Mouse (Mus musculus): ENCODE results near the gene 4932438A13Rik.
A peak's percentile ranks its signal among the peaks of the same experiment; 100 is the strongest.

The 4932438A13Rik gene

DNA sequence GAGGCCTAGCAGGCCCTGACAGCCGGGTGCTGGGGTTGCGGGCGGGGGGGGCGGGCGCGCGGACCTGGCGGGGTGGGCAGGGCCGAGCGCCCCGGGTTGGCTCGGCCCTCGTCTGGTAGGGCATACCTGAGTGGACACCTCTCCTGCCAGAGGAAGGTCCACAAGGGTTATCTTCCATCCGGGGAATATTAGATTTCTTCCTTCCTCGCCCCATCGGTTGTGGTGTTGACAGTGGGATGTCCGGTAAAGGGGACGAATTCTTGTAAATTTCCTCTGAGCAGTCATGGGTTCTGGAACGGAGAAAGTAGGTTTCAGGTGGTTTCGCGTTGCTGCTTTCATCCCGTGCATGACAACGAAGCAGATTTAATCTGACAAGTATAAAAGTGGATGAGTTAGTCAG is 523 bp downstream of the 4932438A13Rik start:
- Histone ChIP-seq H3K36me3 (ENCODE audit: insufficient read depth, low read length) (peaks cover 13% of the 10 kb centered on the region), H3K4me1 (replicated peaks; ENCODE audit: low read depth, low read length) (peaks cover 3% of the 10 kb centered on the region; the same call in 1 of the 2 replicates), H3K4me3 (replicated peaks; ENCODE audit: low read length) (peak overlapping the region; percentile 87), H3K9me3 (ENCODE audit: low read length) (0 out of 2 replicates have a peak, but pooled peaks cover 6% of the 10 kb centered on the region), H3K27me3 (ENCODE audit: insufficient read depth, low read length) (no peaks in the 10 kb centered on the region)
- no peak for TF ChIP-seq POU5F1 (IDR thresholded peaks at IDR 0.05; ENCODE audit: borderline replicate concordance, low read length)
- no peak for TF ChIP-seq CTCF (conservative IDR thresholded peaks at IDR 0.05; ENCODE audit: low read length)
- TF ChIP-seq NANOG (IDR thresholded peaks at IDR 0.05; ENCODE audit: borderline replicate concordance, low read length), result no peak

- Histone ChIP-seq H3K27me3 (ENCODE audit: insufficient read depth, low read length) (no peaks in the 10 kb centered on the region), H3K4me1 (replicated peaks; ENCODE audit: low read depth, low read length) (peaks cover 3% of the 10 kb centered on the region; the same call in 1 of the 2 replicates), H3K36me3 (ENCODE audit: insufficient read depth, low read length) (peaks cover 13% of the 10 kb centered on the region), H3K4me3 (replicated peaks; ENCODE audit: low read length) (peak overlapping the region; percentile 87), H3K9me3 (ENCODE audit: low read length) (0 out of 2 replicates have a peak, but pooled peaks cover 3% of the 10 kb centered on the region)
- no peak for TF ChIP-seq NANOG (IDR thresholded peaks at IDR 0.05; ENCODE audit: borderline replicate concordance, low read length)
- no peak for TF ChIP-seq CTCF (conservative IDR thresholded peaks at IDR 0.05; ENCODE audit: low read length)
- no peak for TF ChIP-seq POU5F1 (IDR thresholded peaks at IDR 0.05; ENCODE audit: borderline replicate concordance, low read length)
Measured at GRCm38 (mm10) chr3:36863881-36864280, 977 bp downstream of the 4932438A13Rik start.

- Histone ChIP-seq H3K36me3 (ENCODE audit: insufficient read depth, low read length) (peaks cover 13% of the 10 kb centered on the region), H3K27me3 (ENCODE audit: insufficient read depth, low read length) (no peaks in the 10 kb centered on the region), H3K9me3 (ENCODE audit: low read length) (no peaks in the 10 kb centered on the region), H3K4me1 (replicated peaks; ENCODE audit: low read depth, low read length) (peaks cover 3% of the 10 kb centered on the region; the same call in 1 of the 2 replicates), H3K4me3 (replicated peaks; ENCODE audit: low read length) (no peak overlapping the region)
- TF ChIP-seq POU5F1 (IDR thresholded peaks at IDR 0.05; ENCODE audit: borderline replicate concordance, low read length), result no peak
- no peak for TF ChIP-seq CTCF (conservative IDR thresholded peaks at IDR 0.05; ENCODE audit: low read length)
- TF ChIP-seq NANOG (IDR thresholded peaks at IDR 0.05; ENCODE audit: borderline replicate concordance, low read length), result no peak
Measured at GRCm38 (mm10) chr3:36864466-36864865, 1.6 kb downstream of the 4932438A13Rik start.

- Histone ChIP-seq H3K4me3 (replicated peaks; ENCODE audit: low read length) (no peak overlapping the region), H3K27me3 (ENCODE audit: insufficient read depth, low read length) (no peaks in the 10 kb centered on the region), H3K36me3 (ENCODE audit: insufficient read depth, low read length) (peaks cover 12% of the 10 kb centered on the region; the same call in 1 of the 2 replicates), H3K4me1 (replicated peaks; ENCODE audit: low read depth, low read length) (no peaks in the 10 kb centered on the region), H3K9me3 (ENCODE audit: low read length) (no peaks in the 10 kb centered on the region)
- TF ChIP-seq CTCF (conservative IDR thresholded peaks at IDR 0.05; ENCODE audit: low read length) (no peak), POU5F1 (IDR thresholded peaks at IDR 0.05; ENCODE audit: borderline replicate concordance, low read length) (no peak), NANOG (IDR thresholded peaks at IDR 0.05; ENCODE audit: borderline replicate concordance, low read length) (no peak)
Measured at GRCm38 (mm10) chr3:36905372-36905771, 42.5 kb downstream of the 4932438A13Rik start.

- H3K4me1 ChIP-seq (replicated peaks; ENCODE audit: low read depth, low read length), result no peaks in the 10 kb centered on the region
- peaks cover 5% of the 10 kb centered on the region; the same call in 1 of the 2 replicates for H3K9me3 ChIP-seq (ENCODE audit: low read length)
- 0 out of 2 replicates have a peak, but pooled peaks cover 7% of the 10 kb centered on the region for H3K36me3 ChIP-seq (ENCODE audit: insufficient read depth, low read length)
- H3K27me3 ChIP-seq (ENCODE audit: insufficient read depth, low read length), result no peaks in the 10 kb centered on the region
- TF ChIP-seq CTCF (conservative IDR thresholded peaks at IDR 0.05; ENCODE audit: low read length), result no peak
- no peak for TF ChIP-seq POU5F1 (IDR thresholded peaks at IDR 0.05; ENCODE audit: borderline replicate concordance, low read length)
- no peak for TF ChIP-seq NANOG (IDR thresholded peaks at IDR 0.05; ENCODE audit: borderline replicate concordance, low read length)
- H3K4me3 ChIP-seq (replicated peaks; ENCODE audit: low read length), result no peak overlapping the region
Measured at GRCm38 (mm10) chr3:36917832-36918231, 54.9 kb downstream of the 4932438A13Rik start.

- no peak for TF ChIP-seq CTCF (conservative IDR thresholded peaks at IDR 0.05; ENCODE audit: low read length)
- TF ChIP-seq NANOG (IDR thresholded peaks at IDR 0.05; ENCODE audit: borderline replicate concordance, low read length), result no peak
- TF ChIP-seq POU5F1 (IDR thresholded peaks at IDR 0.05; ENCODE audit: borderline replicate concordance, low read length), result no peak
Measured at GRCm38 (mm10) chr3:36918322-36918721, 55.4 kb downstream of the 4932438A13Rik start.

DNA sequence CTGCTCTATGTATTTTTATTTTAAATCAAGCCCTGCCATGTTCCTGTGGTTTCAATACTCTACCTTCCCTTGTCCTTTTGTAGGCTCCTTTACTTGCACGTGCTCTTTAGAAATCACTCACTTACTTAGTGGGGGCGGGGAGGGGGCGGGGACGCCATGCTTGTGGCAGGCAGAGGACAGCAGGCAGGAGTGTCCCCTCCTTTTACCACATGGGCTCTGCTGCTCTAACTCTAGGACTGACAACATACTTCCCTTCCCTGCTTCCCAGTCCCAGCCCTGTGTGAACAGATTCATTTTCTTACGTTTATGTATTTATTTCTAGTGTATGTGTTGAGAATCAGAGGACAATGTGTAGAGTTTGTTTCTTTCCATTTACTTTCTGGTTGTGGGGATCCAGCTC is 78.7 kb downstream of the 4932438A13Rik start:
- no peaks in the 10 kb centered on the region for H3K27me3 ChIP-seq (ENCODE audit: insufficient read depth, low read length)
- H3K9me3 ChIP-seq (ENCODE audit: low read length), result no peaks in the 10 kb centered on the region
- H3K36me3 ChIP-seq (ENCODE audit: insufficient read depth, low read length), result no peaks in the 10 kb centered on the region
- peaks cover 31% of the 10 kb centered on the region for H3K4me1 ChIP-seq (replicated peaks; ENCODE audit: low read depth, low read length)
- H3K4me3 ChIP-seq (replicated peaks; ENCODE audit: low read length), result no peak overlapping the region
- TF ChIP-seq POU5F1 (IDR thresholded peaks at IDR 0.05; ENCODE audit: borderline replicate concordance, low read length) (no peak), NANOG (IDR thresholded peaks at IDR 0.05; ENCODE audit: borderline replicate concordance, low read length) (no peak), CTCF (conservative IDR thresholded peaks at IDR 0.05; ENCODE audit: low read length) (no peak)

More at GRCm38 (mm10) chr3:36918322-36918721, 55.4 kb downstream of the 4932438A13Rik start:
- Histone ChIP-seq H3K36me3 (ENCODE audit: insufficient read depth, low read length) (0 out of 2 replicates have a peak, but pooled peaks cover 7% of the 10 kb centered on the region), H3K27me3 (ENCODE audit: insufficient read depth, low read length) (no peaks in the 10 kb centered on the region), H3K4me3 (replicated peaks; ENCODE audit: low read length) (no peak overlapping the region), H3K4me1 (replicated peaks; ENCODE audit: low read depth, low read length) (no peaks in the 10 kb centered on the region), H3K9me3 (ENCODE audit: low read length) (peaks cover 5% of the 10 kb centered on the region; the same call in 1 of the 2 replicates)

DNA sequence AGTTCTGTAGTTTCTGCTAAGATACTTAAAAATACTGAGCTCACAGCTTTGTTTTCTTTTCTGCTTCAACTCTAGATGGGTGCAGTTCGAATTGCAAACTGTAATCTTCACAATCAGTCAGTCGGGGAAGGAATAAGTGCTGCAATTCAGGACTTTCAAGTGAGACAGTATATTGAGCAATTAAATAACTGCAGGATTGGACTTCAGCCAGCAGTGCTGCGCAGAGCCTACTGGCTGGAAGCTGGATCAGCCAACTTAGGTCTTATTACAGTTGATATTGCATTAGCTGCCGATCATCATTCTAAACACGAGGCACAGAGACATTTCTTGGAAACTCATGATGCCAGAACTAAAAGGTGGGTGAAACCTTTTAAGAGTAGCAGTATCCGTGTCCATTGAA is 79.2 kb downstream of the 4932438A13Rik start:
- TF ChIP-seq POU5F1 (IDR thresholded peaks at IDR 0.05; ENCODE audit: borderline replicate concordance, low read length), result no peak
- no peak for TF ChIP-seq NANOG (IDR thresholded peaks at IDR 0.05; ENCODE audit: borderline replicate concordance, low read length)
- no peak overlapping the region for H3K4me3 ChIP-seq (replicated peaks; ENCODE audit: low read length)
- H3K9me3 ChIP-seq (ENCODE audit: low read length), result no peaks in the 10 kb centered on the region
- peaks cover 31% of the 10 kb centered on the region for H3K4me1 ChIP-seq (replicated peaks; ENCODE audit: low read depth, low read length)
- no peaks in the 10 kb centered on the region for H3K27me3 ChIP-seq (ENCODE audit: insufficient read depth, low read length)
- no peaks in the 10 kb centered on the region for H3K36me3 ChIP-seq (ENCODE audit: insufficient read depth, low read length)

- Histone ChIP-seq H3K27me3 (ENCODE audit: insufficient read depth, low read length) (no peaks in the 10 kb centered on the region), H3K4me3 (replicated peaks; ENCODE audit: low read length) (no peak overlapping the region), H3K4me1 (replicated peaks; ENCODE audit: low read depth, low read length) (peaks cover 31% of the 10 kb centered on the region), H3K36me3 (ENCODE audit: insufficient read depth, low read length) (peaks cover 12% of the 10 kb centered on the region), H3K9me3 (ENCODE audit: low read length) (no peaks in the 10 kb centered on the region)
- TF ChIP-seq NANOG (IDR thresholded peaks at IDR 0.05; ENCODE audit: borderline replicate concordance, low read length) (no peak), POU5F1 (IDR thresholded peaks at IDR 0.05; ENCODE audit: borderline replicate concordance, low read length) (no peak), CTCF (conservative IDR thresholded peaks at IDR 0.05; ENCODE audit: low read length) (no peak)
Measured at GRCm38 (mm10) chr3:36943706-36944105, 80.8 kb downstream of the 4932438A13Rik start.
